Mouse (Mus musculus) CH12.LX (cell line): ENCODE data around the gene Ccnd3.

ENCODE experiments used
- CTCF ChIP-seq, 2 experiments: IDR thresholded peaks in 1 of 2; conservative IDR thresholded peaks in 1 of 2; 2 replicates each; pipeline ENCODE4 v1.5.1; 2011 to 2012; ENCODE audit warnings: low read depth in 2 of 2, low read length in 2 of 2, improper control_type of control experiment in 1 of 2, inconsistent platforms in 1 of 2, mild to moderate bottlenecking in 1 of 2, moderate library complexity in 1 of 2
- MAFK ChIP-seq: IDR thresholded peaks from 2 replicates; pipeline ENCODE4 v1.6.1; 2011; ENCODE audit warnings: low read length, improper control_type of control experiment; ENCODE audit not compliant: insufficient replicate concordance
- MXI1 ChIP-seq: IDR thresholded peaks from 2 replicates; pipeline ENCODE4 v1.6.1; 2011; ENCODE audit warnings: mild to moderate bottlenecking, low read depth, low read length, improper control_type of control experiment
- POLR2A ChIP-seq: IDR thresholded peaks from 2 replicates; pipeline ENCODE4 v1.6.1; 2011; ENCODE audit warnings: low read depth, mild to moderate bottlenecking, improper control_type of control experiment, low read length
- TCF12 ChIP-seq: IDR thresholded peaks from 2 replicates; pipeline ENCODE4 v1.6.1; 2014; ENCODE audit warnings: low read depth, mild to moderate bottlenecking, inconsistent platforms, low read length, improper control_type of control experiment
- ZNF384 ChIP-seq: IDR thresholded peaks from 2 replicates; pipeline ENCODE4 v1.6.1; 2012; ENCODE audit warnings: low read depth, low read length, improper control_type of control experiment, inconsistent platforms

DNA sequence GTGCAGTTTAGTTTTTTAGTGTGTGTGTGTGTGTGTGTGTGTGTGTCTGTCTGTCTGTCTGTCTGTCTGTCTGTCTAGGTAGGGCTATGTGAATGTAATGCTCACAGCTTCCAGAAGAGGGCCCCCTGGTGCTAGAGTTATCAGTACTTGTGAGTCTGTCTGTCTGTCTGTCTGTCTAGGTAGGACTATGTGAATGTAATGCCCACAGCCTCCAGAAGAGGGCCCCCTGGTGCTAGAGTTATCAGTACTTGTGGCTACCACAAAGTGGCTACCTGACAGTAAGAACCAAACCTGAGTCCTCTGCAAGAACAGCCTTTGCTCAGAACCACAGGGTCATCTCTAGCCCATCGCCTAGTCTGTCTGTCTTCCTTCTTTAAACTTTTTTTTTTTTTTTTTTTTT is 141.8 kb downstream of the Ccnd3 start:
- no peak for TF ChIP-seq MXI1
- no peak for TF ChIP-seq MAFK
- no peak for TF ChIP-seq TCF12
- TF ChIP-seq POLR2A = no peak
- TF ChIP-seq CTCF (conservative IDR thresholded peaks at IDR 0.05 in 1 of 2, IDR thresholded peaks at IDR 0.05 in 1 of 2; ENCODE audit: low read depth in 2 of 2, low read length in 2 of 2) = peak; percentile 72 to 91
- TF ChIP-seq ZNF384 = peak; percentile 63
